Mouse (Mus musculus): Measurements from ENCODE around the gene Arhgef38.

The Arhgef38 gene

DNA sequence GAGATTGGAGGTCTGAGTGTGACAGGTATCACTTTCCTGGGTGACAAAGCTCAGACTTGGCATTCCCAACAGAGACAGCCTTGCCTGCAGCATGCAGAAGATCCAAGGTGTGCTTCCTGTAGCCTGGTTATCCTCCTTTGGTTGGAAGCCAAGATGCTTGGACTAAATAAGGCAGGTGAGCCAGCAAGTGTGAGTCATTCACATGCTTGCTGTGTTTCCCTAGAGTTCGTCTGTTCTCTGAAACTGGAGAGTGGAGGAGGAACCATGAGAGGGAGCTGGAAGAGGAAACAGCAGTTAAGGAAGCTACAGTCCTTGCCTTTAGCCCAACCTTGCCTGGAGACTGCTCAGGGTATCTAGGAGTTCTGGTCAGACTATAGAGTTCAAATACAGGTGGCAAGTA is 69.6 kb downstream of the Arhgef38 start:
- in situ Hi-C loops (cut with MseI, MboI): no loop called here

DNA sequence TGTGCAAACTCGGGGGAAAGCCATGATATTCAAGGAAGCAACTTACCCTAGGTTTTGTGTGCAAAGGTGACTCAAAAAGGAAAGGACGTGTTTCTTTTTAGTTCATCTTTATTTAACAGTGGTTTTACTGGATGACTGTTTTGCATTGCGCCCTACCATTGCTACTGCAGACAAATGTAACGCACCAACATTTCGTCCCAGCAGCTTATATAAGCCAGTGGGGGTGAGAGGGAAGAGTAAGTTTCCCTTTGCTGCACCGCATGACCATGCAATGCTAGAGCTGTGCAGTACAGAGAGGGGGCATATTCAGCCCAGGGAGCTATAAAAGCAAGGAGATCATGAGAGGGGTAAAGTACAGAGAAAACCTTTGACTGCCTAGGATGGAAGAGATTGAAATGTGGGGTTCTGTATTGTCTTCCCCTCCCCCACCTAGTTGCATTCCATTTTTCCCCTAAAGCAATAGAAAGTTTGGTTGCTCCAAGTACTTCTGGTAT is 70.8 kb downstream of the Arhgef38 start:
- in situ Hi-C loops (cut with MseI, MboI): no loop called here

GRCm38 (mm10) chr3:133163174-133163573 is 71.6 kb downstream of the Arhgef38 start:
- in situ Hi-C loops (cut with MseI, MboI): no loop called here

- in situ Hi-C loops (cut with MseI, MboI): no loop called here
Measured at GRCm38 (mm10) chr3:133161407-133161806, 73.3 kb downstream of the Arhgef38 start.

- in situ Hi-C loops (cut with MseI, MboI): no loop called here
Measured at GRCm38 (mm10) chr3:133158260-133158659, 76.5 kb downstream of the Arhgef38 start.

DNA sequence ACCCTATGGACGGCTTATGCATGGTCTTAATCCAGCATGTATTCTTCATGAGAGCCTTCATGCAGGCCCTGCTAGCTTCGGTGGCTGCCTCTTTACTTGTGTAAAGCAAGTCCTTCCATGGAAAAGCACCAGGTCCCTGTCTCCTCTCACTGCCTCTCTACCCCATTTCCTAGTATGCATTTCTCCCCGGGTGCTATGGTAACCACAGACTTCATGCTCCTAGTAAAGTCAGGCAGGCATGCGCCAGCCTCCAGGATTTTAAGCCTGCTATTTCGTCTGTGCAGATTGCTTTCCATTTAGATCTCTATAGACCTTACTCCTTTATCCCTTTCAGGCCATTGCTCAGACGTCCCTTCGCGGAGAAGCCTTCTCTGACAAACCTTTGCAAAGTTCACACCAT is 80.1 kb downstream of the Arhgef38 start:
- in situ Hi-C loops (cut with MseI, MboI): no loop called here

DNA sequence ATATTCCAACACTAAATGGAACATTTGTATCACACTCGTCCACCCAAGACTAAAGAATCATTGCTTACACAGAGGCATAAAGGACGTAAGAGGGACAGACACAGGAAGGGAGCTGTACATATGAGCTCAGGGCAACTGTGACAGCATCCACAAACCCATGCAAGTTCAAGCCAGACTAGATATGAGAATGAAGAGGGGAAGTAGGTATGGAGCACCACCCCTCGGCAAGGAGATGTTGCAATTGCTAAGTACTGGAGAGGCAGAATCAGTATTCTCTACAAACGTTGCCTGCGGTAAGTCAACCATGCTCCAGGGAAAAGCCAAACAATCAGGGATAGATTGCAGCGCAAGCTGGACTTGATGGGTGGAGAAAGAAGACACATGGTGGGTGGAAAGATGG is 81.1 kb downstream of the Arhgef38 start:
- in situ Hi-C loops (cut with MseI, MboI): no loop called here

DNA sequence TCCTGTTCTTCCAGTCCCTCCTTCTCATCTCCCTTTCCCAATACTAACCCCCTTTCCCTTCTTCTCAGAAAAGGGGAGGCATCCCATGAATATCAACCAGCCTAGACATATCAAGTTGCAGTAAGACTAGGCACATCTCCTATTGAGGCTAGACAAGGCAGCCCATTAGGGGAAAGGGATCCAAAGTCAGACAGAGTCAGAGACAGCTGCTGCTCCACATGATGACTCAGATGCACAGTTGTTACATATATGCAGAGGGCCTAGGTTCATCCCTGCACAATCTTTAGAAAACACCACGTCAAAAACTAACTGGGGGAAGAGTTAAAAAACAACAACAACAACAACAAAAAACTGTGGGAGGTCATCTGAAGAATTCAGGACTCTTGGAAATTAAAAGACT is 81.9 kb downstream of the Arhgef38 start:
- in situ Hi-C loops (cut with MseI, MboI): no loop called here

GRCm38 (mm10) chr3:133151629-133152028 is 83.1 kb downstream of the Arhgef38 start:
- in situ Hi-C loops (cut with MseI, MboI): no loop called here

GRCm38 (mm10) chr3:133144511-133145147 is 90.1 kb downstream of the Arhgef38 start:
- in situ Hi-C loops (cut with MseI, MboI): no loop called here

- in situ Hi-C loops (cut with MseI, MboI): no loop called here
Measured at GRCm38 (mm10) chr3:133141877-133142276, 92.9 kb downstream of the Arhgef38 start.

DNA sequence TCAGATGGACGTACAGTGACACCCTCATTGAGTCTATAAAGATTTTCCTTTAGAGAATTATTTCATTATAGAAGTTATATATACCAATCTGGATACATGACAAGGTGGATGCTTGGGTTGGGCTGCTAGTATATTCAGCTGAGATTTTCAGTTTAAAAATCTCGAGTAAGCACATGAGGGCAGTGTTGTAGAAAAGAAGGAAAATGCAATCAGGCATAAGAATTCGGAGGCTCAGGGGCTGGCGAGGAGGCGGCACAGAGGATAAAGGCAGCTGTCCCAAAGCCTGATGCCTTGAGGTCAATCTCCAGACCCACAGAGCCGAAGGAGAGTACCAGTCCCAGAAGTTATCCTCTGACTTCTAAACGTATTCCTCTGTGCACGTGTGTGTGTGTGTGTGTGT is 102.1 kb downstream of the Arhgef38 start:
- in situ Hi-C loops (cut with MseI, MboI): no loop called here

DNA sequence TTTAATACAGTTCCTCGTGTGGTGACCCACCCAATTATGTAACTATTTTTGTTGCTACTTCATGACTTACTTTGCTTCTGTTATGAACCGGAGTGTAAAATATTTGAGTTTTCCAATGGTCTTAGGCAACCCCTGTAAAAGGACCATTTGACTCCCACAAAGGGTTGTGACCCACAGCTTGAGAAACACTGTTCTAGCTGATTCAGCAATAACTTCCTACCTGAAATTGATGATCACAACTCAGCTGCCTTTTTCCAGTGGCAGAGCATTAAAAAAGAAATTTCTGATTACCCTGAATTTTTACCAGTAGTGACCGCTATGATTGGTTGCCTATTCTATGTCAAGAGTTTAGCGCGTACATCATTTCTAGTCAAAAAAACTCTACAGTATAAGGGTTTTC is 103.4 kb downstream of the Arhgef38 start:
- in situ Hi-C loops (cut with MseI, MboI): no loop called here

GRCm38 (mm10) chr3:133113281-133113680 is 121.5 kb downstream of the Arhgef38 start:
- in situ Hi-C loops (cut with MseI, MboI): loop anchor here (10.0 kb wide), 1 partner anchor 162 kb away; no protein-coding TSS in a partner anchor

GRCm38 (mm10) chr3:133111741-133112140 is 123.0 kb downstream of the Arhgef38 start:
- in situ Hi-C loops (cut with MseI, MboI): loop anchor here (10.0 kb wide), 1 partner anchor 163 kb away; no protein-coding TSS in a partner anchor

GRCm38 (mm10) chr3:133109844-133110243 is 124.9 kb downstream of the Arhgef38 start:
- in situ Hi-C loops (cut with MseI, MboI): loop anchor here (10.0 kb wide), 1 partner anchor 165 kb away; no protein-coding TSS in a partner anchor

DNA sequence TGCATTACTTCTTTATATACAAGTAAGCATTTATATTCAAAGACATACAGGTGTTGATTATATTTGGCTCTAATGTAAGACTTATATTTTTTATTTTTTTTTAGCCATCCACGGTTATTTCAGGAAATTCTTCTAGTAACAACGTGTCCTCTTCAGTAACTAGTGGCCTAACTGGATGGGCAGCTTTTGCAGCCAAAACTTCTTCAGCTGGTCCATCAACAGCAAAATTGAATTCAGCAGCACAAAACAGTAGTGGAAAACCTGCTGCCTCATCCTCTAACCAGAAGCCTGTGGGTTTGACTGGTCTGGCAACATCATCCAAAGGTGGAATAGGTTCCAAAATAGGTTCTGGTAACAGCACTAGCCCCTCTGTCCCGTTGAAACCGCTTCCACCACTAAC is 126.0 kb downstream of the Arhgef38 start:
- in situ Hi-C loops (cut with MseI, MboI): no loop called here

GRCm38 (mm10) chr3:133104436-133104835 is 130.3 kb downstream of the Arhgef38 start:
- in situ Hi-C loops (cut with MseI, MboI): no loop called here

DNA sequence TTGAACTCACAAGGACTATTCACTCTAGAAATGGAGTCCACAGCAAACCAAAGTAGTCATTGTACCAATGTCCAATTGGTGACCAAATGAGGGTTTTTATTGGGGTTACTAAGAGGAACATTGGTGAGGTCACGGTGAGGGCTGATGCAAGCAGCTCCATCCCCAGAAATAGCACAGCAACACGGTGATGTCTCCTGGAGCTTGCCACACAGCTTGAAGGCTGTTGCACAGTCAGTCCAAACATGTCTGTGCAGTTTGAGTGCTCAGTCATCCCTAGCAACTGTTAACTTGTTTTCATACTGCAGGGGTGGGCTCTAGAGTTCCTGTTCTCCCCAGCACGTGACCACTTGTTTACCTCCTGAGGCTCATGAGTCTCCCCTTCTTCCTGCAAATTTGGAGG is 131.0 kb downstream of the Arhgef38 start:
- in situ Hi-C loops (cut with MseI, MboI): no loop called here

- in situ Hi-C loops (cut with MseI, MboI): no loop called here
Measured at GRCm38 (mm10) chr3:133098909-133099308, 135.8 kb downstream of the Arhgef38 start.

DNA sequence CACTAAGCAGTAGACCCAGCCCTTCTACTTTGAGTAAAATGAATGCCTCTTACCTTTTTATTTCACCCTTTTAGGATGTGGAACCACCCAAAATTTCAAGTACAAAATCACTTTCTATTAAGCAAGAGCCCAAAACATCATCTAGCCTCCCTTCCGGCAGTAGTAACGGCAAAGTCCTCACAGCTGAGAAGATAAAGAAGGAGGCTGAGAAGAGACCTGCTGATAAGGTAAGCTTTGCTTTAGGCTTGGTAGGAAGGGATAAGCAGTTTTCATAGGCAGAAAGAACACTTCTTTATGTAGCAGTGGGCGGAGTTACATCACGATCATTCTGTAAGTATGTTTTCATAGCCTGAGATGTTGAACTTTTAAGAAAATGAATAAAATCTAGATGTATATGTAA is 136.4 kb downstream of the Arhgef38 start:
- in situ Hi-C loops (cut with MseI, MboI): no loop called here

DNA sequence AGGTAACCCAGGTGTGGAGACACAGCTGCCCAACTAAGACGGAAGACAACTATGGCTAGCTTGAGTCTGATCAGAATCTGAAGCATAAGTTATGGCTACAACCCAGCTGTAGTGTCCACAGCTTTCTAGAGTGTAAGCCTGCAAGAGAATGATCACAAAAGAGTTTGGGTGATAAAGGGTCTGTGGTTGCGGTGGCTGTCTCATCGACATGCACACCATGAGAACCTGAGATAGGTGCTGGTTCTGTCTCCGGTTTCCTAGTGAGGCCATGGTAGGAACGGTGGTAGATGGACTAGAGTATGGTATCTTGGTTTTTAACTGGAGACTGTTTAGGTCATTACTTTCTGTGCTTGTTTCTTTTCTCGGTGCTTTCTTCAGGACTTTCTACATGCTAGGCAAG is 136.8 kb downstream of the Arhgef38 start:
- in situ Hi-C loops (cut with MseI, MboI): no loop called here

GRCm38 (mm10) chr3:133094305-133094704 is 140.4 kb downstream of the Arhgef38 start:
- in situ Hi-C loops (cut with MseI, MboI): no loop called here

DNA sequence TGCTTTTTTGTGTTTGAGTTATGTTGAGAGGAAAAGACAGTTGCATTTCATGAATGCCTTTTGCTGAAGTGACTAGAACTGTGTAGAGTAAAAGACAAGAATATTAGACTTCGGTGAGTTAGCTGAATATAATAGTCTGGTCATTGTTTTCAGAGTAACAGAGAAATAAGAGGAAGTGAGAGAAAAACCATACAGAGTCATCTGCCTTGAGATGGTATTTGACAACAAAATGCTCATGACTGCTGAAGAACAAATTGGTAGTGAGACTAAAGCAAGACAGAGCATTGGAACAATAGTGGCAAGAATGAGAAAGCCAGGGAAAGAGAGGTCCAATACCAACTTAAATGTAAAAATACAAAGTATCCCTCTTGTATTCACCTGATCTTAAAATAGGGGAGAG is 141.8 kb downstream of the Arhgef38 start:
- in situ Hi-C loops (cut with MseI, MboI): no loop called here
